Mouse (Mus musculus) gastrocnemius, postnatal 4 days (tissue): ENCODE measurements at regions not wholly inside any gene's neighbourhood (a gene's known extent, or its start where the extent isn't known, plus 50 kb on each side); places are given as distances from the start of the nearest gene placed in this dataset.
A peak's percentile ranks its signal among the peaks of the same experiment; 100 is the strongest.
"Not testable (repeated sequence)": the region's sequence is repeated elsewhere in the genome, so short reads cannot be mapped to it uniquely, and the experiment has no call there.

Source experiments
- DNase-seq, 2 experiments: peaks; one replicate each; pipeline ENCODE4 v3.0.0; 2021 to 2022; ENCODE audit warnings: low spot score in 2 of 2, mixed read lengths in 2 of 2

GRCm38 (mm10) chrX:75734628-75735302, 140.2 kb downstream of the Pls3 start:
- DNase-seq: not testable (repeated sequence)

DNA sequence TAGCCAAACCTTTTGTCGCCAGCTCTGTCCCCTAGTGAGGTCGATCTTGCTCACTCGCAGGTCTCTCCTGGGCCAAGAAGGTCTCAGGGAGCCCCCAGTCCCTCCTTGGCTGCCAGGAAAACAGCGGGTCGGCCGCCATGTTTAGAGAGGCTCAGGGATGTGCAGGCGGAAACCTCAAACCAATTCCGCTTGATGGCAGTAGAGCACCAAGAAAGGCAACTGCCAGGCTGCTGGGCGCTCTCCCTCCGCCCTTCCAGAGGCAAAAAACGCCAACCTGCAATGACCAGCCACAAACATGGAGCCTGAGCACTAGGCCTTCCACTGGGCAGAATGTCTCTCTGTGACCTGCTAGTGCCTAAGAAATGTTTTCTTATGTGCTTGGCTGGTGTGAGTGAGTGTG, 141.3 kb downstream of the Pls3 start:
- DNase-seq: peak in 1 of 2 experiments; percentile 69

DNA sequence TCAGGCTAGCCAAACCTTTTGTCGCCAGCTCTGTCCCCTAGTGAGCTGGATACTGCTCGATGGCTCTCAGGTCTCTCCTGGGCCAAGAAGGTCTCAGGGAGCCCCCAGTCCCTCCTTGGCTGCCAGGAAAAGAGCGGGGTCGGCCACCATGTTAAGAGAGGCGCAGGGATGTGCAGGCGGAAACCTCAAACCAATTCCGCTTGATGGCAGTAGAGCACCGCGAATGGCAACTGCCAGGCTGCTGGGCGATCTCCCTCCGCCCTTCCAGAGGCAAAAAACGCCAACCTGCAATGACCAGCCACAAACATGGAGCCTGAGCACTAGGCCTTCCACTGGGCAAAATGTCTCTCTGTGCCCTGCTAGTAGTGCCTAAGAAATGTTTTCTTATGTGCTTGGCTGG, 145.2 kb downstream of the Pls3 start:
- DNase-seq: peak in 1 of 2 experiments; percentile 22

- no peak for DNase-seq
Observed at GRCm38 (mm10) chrX:75728507-75728906, 146.5 kb downstream of the Pls3 start.

- not testable (repeated sequence) for DNase-seq
Observed at GRCm38 (mm10) chrX:75723542-75723941, 145.5 kb upstream of the Rab39b start.

GRCm38 (mm10) chrX:75699949-75700348, 121.9 kb upstream of the Rab39b start:
- no peak for DNase-seq

DNA sequence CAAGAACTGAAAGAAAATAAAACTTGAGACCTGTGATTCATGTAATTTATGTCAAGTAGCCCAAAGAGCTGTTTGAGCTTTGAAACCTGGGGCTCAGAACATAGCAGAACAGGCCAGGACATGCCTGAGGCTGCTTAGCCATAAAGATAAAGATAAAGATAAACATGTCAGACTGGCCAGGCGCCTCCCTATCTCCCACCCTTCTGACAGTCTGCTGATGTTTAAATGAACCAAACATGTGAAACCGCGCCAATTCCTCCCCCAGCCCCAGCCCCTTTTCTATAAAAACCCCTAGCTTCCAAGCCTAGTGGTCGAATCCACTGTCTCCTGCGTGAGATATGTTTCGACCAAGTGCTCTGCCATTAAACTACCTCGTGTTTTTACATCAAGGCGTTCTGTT, 97.2 kb upstream of the Rab39b start:
- DNase-seq: not testable (repeated sequence)

DNA sequence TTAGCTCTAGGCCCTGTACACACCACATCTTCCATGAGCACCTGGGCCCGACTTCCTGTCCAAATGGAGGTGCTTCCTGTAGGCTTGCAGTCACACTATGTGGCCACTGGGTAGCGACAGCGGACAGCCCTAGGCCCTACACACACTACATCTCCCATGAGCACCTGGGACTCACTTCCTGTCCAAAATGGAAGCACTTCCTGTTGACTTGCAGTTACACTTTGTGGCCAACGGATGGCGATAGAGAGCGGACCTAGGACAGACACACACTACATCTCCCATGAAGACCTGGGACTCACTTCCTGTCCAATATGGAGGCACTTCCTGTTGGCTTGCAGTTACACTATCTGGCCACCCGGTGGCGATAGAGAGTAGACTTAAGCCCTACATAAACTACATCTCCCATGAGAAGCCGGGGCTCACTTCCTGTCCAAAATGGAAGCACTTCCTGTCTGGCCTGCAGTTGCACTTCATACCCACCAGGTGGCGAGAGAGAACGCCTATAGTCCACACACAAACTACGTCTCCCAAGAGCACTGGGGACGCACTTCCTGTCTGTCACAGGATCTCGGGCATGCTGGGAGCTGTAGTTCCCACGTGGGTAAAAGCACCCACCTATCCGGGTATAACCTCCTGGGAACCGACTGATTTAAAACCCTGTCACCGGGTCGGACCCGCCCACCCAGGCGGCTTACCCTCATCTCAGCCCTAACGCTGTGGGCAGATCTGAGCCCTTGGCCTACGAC, 96.1 kb upstream of the Rab39b start:
- DNase-seq: peak; percentile 71 to 81

DNA sequence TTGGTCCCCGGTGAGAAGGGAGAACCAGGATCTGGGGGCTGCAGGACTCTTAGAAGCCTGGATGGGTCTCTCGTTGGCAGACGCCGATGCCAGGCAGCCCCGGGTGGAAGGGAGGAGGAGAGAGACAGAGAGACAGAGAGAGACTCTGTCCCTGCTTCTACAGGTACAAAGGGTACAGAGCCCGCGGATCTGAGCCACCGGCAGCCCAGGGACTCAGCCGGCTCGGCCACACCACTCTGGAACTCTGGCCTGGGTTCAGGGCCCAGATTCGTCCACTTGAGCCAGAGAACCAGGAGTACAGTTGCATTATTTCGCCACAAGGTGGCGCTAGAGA, 95.5 kb upstream of the Rab39b start:
- no peak for DNase-seq

- DNase-seq: peak; percentile 4 to 17
Observed at GRCm38 (mm10) chrX:75672976-75673375, 94.9 kb upstream of the Rab39b start.

DNA sequence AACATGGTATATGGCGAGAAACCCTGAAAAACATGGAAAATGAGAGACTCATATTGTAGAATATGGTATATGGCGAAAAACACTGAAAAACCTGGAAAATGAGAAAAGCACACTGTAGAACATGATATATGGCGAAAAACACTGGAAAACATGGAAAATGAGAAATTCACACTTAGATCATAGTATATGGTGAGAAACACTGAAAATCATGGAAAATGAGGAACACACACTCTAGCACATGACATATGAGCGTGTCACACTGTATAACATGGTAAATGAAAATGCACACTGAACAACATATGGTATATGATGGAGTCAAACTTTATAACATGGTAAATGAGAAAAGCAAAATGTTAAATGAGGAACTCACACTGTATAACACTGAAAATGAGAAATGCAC, 89.6 kb upstream of the Rab39b start:
- peak; percentile 6 to 73 for DNase-seq

GRCm38 (mm10) chrX:75643402-75643801, 65.4 kb upstream of the Rab39b start:
- peak; percentile 9 to 73 for DNase-seq
